Mouse (Mus musculus): Measurements from ENCODE around the gene Prkn.

Prkn gene

GRCm38 (mm10) chr17:11780805-11781481, 940.8 kb downstream of the Prkn start:
- in situ Hi-C loops (cut with MboI; ENCODE audit: unreplicated experiment in 2 of 2): no loop called here

GRCm38 (mm10) chr17:11788270-11788936, 948.2 kb downstream of the Prkn start:
- in situ Hi-C loops (cut with MboI; ENCODE audit: unreplicated experiment in 2 of 2): no loop called here

DNA sequence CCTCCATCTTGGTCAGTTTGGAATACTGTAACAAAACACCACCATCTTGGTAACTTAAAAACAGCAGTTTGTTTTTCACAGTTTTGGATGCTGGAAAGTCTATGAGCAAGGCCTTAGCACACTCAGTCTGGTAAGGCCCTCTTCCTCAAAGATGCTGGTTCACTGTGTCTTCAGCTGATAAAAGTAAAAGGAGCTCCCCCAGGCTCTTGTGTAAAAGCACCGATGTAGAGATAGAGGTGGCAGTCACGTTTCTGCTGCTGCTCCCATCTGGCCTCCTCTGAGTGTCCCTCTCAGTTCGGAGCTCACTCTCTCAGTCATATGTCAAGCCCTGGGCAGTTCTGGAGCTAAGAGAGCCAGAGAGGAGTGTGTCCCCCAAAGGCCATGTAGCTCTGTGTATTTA, 955.8 kb downstream of the Prkn start:
- in situ Hi-C loops (cut with MboI; ENCODE audit: unreplicated experiment in 2 of 2): no loop called here

GRCm38 (mm10) chr17:11801226-11801625, 961.0 kb downstream of the Prkn start:
- in situ Hi-C loops (cut with MboI; ENCODE audit: unreplicated experiment in 2 of 2): no loop called here

DNA sequence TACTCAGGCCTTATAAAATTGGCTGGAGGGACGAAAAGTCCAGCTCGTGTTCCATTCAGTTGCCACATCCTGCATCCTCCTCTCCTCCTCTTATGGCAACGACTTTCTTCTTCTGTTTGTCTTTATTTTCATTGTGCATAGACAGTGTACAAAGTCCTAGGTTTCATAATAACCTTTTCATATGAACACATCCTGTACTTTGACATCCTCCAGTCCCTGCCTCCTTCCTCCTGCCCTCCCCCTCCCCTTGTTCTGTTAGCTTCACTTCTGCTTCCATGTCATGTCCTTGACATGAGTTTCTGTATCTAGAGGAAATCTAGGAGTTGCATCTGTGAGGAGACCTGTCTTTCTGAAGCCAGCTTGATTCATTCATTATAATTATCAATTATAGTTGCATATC, 967.1 kb downstream of the Prkn start:
- in situ Hi-C loops (cut with MboI; ENCODE audit: unreplicated experiment in 2 of 2): no loop called here

DNA sequence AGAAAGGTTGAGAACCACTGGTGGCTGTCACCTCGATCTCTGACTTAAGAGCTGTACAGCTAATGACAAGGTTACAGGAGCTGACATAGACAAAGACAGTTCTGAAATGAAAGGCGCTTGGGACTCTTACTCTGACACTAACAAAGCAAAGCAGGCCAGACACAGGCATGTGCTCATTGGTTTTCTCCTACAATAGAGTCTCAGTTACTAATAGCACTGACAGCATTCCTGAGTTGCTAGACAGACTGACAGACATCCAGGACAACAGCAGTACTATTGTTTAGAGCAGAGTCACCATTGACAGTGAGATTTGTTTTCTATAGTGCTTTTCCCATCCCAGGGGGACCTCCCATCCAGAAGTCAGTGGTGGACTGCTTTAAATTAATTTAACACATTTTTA, 977.7 kb downstream of the Prkn start:
- in situ Hi-C loops (cut with MboI; ENCODE audit: unreplicated experiment in 2 of 2): no loop called here

GRCm38 (mm10) chr17:11819506-11819905, 979.3 kb downstream of the Prkn start:
- in situ Hi-C loops (cut with MboI; ENCODE audit: unreplicated experiment in 2 of 2): no loop called here

- in situ Hi-C loops (cut with MboI; ENCODE audit: unreplicated experiment in 2 of 2): no loop called here
Observed at GRCm38 (mm10) chr17:11820757-11821156, 980.6 kb downstream of the Prkn start.

DNA sequence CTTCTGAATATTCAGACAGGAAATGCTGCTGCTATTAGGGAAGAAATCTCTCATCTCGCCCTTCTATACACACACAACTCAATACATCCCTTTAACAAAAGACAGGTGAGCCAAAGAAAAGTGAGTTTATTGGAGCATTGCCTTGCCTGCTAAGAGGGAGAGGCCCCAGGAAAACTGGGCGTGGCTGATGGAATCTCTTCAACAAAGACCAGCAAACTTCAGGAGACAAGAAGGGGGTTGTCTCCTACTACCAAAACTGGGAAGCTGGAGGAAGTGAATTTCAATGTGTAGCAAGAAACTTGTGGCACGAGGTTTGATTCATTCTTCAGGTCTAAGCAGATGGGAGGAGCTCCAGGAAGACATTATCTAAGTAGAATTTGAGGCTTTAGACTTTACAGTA, 989.3 kb downstream of the Prkn start:
- in situ Hi-C loops (cut with MboI; ENCODE audit: unreplicated experiment in 2 of 2): no loop called here

GRCm38 (mm10) chr17:11837121-11837520, 996.9 kb downstream of the Prkn start:
- in situ Hi-C loops (cut with MboI; ENCODE audit: unreplicated experiment in 2 of 2): no loop called here

DNA sequence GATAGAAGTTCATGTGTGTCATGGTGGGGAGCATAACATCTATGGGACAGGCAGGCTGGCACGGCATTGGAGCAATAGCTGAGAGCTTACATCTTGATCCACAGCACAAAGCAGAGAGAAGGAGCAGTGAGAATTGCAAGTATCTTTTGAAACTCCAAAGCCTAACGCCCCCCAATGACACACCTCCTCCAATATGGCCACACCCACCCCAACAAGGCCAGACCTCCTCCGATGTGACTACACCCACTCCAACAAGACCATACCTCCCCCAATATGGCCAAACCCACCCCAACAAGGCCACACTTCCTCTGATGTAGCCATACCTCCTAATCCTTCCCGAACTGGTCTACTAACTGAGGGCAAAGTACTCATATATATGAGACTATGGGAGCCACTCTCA, 1004.3 kb downstream of the Prkn start:
- in situ Hi-C loops (cut with MboI; ENCODE audit: unreplicated experiment in 2 of 2): no loop called here

DNA sequence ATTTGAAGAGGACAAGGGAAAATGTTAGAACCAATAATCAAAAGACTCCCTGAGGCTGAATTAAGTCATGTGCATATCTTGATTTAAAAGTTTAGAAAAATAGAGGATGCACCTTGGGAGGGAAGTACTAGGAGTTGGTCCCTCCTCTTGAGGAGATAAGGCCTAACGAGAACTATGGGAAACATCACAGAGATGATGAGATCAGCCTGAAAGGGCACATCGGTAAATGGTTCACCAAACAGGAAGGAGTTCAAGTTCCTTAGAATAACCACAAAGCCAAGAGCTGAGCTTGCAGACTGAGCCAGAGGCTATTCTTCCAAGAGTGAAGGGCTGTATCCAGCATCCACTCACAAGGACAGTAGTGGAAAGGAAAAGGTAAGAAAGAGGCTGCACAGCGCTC, 1004.8 kb downstream of the Prkn start:
- in situ Hi-C loops (cut with MboI; ENCODE audit: unreplicated experiment in 2 of 2): no loop called here

DNA sequence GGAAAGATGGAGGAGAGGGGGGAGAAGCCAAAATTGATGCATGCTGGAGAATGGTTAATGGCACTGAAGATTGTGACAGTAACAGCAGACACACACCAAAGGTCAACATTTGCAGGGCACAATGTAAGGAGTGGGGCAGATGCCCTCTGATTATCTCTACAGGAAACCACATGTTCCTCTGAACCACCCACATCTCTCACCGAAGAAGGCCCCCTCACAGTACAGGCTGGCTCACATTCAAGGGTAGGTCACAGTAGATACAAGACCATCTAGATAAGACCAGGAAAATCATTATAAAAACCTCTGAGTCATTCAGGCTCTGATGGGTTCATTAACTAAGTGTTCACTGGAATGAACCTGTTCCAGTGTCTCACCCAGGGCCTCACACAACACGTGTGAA, 1005.3 kb downstream of the Prkn start:
- in situ Hi-C loops (cut with MboI; ENCODE audit: unreplicated experiment in 2 of 2): no loop called here

GRCm38 (mm10) chr17:11854571-11854970, 1014.4 kb downstream of the Prkn start:
- in situ Hi-C loops (cut with MboI; ENCODE audit: unreplicated experiment in 2 of 2): no loop called here

DNA sequence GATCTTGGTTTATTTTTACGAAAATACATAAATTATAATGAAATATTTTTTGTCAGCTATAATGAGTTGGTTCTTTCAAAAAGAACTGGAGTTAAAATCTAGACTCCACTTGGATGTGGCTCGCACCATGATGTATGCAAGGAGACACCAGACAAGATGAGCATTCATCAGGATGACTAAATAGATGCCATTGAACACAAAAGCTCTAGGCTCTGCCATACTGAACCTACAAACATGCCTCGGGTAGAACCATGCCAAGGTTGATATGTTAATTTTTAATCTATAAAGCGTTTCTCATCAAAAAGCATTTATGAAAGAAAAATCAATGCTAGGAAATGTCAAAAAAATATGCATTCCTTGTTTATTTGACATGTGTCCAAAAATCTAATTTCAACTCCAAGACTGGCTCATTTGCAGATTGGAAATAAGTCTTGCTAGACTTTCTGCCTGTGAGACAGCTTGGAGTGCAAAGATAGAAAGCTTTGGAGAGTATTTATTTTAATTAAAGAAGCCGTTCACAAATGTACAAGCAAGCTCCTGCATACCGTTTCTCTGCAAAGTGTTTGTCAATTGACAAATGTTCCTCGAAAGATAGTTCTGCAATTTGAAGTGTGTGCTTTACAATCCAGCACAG, 1018.7 kb downstream of the Prkn start:
- in situ Hi-C loops (cut with MboI; ENCODE audit: unreplicated experiment in 2 of 2): no loop called here

- in situ Hi-C loops (cut with MboI; ENCODE audit: unreplicated experiment in 2 of 2): no loop called here
Observed at GRCm38 (mm10) chr17:11861178-11861577, 1021.0 kb downstream of the Prkn start.

DNA sequence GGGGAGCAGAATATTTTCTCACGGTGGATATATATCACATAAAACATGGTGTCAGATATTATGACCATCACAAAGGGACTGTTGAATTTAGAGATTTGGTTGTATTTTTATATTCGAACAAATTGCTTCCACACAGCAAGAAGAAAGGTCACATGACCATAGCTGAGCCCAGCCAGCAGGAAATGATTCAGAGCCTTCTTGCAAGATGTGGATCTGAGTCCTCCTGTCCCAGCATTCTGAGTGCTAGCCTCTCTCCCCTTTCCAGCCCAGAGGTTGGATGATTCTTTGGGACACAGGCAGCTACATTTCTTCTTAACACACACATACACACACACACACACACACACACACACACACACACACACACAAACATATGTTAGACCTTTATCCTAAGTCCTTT, 1022.2 kb downstream of the Prkn start:
- in situ Hi-C loops (cut with MboI; ENCODE audit: unreplicated experiment in 2 of 2): no loop called here

DNA sequence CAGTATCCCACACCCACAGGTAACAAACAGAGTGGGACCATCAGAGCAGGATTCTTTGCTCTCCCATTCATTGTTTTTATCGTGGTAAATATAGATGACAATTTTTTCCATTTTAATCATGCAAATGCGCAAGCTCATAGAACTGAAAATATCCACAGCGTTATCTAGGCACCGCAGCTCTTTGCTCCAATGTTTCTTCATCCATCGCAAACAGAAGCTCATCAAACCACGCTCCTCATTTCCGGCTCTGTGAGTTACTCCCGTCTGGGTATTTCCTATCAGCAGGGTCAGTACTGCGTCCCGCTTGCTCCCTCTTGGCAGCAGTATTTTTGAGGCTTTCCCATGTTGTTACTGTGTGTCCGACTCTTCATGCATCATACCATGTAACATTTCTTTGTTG, 1022.8 kb downstream of the Prkn start:
- in situ Hi-C loops (cut with MboI; ENCODE audit: unreplicated experiment in 2 of 2): no loop called here

- in situ Hi-C loops (cut with MboI; ENCODE audit: unreplicated experiment in 2 of 2): no loop called here
Observed at GRCm38 (mm10) chr17:11866231-11866630, 1026.0 kb downstream of the Prkn start.

DNA sequence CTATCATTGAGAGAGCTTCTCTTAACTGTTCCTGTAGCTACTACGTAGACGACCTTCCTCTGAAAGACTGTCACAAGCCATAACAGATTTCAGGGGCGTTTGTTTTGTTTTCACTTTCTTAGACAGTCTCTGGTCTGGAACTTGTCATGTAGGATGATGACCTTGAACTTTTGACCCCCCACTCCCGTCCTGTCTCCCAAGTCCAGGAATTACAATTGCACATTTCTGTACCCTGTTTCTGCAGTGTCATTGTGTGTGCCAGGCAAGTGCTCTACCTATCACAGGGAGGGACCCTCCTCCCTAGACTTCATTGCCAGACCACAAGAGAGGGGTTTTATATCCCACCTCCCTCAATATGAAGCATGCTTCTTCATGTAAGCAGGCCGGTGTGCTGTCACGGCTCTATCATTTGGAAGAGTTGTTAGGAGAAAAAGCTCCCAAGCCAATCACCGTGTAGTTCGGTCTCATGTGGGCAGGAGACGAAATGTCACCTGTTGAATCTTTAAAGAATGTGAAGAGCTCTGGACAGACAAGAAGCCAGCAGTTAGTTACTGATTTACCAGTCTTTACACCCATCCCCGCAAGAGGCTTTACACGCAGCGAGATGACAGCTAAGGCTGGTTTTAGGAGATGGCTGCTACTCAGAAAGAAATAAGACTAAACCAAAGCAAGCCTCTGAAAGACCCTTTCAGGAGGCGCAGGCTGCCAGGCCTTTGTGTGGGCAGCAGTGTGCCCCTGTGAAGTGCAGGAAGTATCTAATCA, 1027.3 kb downstream of the Prkn start:
- in situ Hi-C loops (cut with MboI; ENCODE audit: unreplicated experiment in 2 of 2): no loop called here

DNA sequence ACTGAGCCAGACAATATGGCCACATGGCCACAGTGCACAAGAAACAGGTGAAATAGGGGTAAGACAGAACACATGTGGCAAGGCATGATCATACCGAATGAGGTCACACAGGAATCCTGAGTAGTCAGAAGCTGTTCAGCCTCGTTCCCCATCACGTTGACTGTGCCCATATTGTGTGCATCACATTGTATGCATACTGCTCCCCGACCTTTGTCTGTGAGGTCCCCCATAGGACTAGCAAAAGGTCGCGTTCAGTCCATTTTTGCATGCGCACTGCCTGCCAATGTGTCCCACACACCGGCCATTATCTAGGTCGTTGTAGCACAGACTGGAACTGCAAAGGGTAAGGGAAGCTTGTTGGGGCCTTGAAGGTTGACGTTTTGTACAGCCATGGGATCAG, 1030.4 kb downstream of the Prkn start:
- in situ Hi-C loops (cut with MboI; ENCODE audit: unreplicated experiment in 2 of 2): no loop called here

Measured in v-Abl transformed pro-B cells (cell line).